Mouse (Mus musculus): ENCODE data around the gene Lrmda. TPM values are rescaled to one million over a fixed set of nuclear protein-coding genes. Genes with fewer than 3 reads are reported as not detected.

Lrmda gene
- polyA plus RNA-seq, 1 experiment from 2014 or later, result 1.2 TPM

Small RNA genes lying within 50 kb of the gene (microRNA-seq; reads per million reads assigned to microRNA genes)
- not detected for gene Gm27532

Other genes with a start within 250 kb of the Lrmda start
- gene Vdac2, start 194.5 kb upstream of the Lrmda start, polyA plus RNA-seq (2015; fragmentation: Nextera tagmentation; extraction: Ambion mirVana), result 209 and 221 TPM in 2 replicates
- 21.4 and 21.5 TPM in 2 replicates for gene Comtd1, start 170.7 kb upstream of the Lrmda start, polyA plus RNA-seq (2015; fragmentation: Nextera tagmentation; extraction: Ambion mirVana)
- gene Zfp503, start 30.1 kb upstream of the Lrmda start, polyA plus RNA-seq (2015; fragmentation: Nextera tagmentation; extraction: Ambion mirVana), result 25.9 and 30.5 TPM in 2 replicates

Measured in embryonic facial prominence, embryonic 13.5 days (tissue).